Mouse (Mus musculus) olfactory bulb, adult 2 months (tissue): ENCODE data around the gene Nhsl1.

Experiments
- CTCF ChIP-seq: fragments of 200-500 bp; IDR thresholded peaks from 2 replicates; pipeline ENCODE4 v1.5.1; 2012; ENCODE audit warnings: low read depth, mild to moderate bottlenecking, low read length, moderate library complexity; ENCODE audit not compliant: insufficient read depth
- POLR2A ChIP-seq: fragments of 200-500 bp; IDR thresholded peaks from 2 replicates; pipeline ENCODE4 v1.6.1; 2012; ENCODE audit warnings: mild to moderate bottlenecking, low read depth, low read length, moderate library complexity; ENCODE audit not compliant: insufficient read depth

DNA sequence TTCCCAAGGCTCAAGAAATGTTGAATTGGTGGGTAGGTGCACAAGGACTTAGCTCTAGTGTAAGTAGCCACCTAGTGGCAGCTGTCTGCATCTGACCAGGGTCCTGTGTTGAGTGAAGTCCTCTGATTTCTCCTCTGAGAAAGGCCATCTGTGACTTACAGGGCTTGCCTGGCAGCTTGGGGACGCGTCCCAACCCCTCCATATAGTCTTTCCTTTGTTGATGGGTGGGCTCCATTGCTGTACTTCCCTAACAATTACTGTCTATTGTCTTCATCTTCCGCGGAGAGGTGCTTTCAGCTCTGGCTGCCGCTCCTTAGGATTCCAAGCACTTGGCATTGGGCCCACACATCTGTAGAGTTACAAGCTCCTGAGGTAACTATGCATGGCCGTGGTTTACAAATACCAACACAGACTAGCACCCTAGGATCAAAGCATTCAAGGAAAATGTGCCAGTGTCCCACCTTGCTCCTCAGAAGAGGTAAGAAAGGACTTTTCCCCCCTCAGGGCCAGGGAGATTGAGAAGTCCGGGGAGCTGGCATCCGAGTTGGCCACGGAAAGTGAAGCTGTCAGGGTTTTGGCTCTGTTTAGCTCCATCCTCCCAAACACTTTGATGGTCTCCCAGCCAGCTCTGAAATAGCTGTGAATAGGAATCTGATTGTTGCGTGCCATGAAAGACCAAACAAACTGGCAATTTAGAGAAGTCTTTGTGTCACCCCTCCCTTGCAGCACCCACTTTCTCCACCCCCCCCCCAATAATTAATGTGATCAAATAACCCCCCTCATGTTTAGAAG is 70.2 kb downstream of the Nhsl1 start:
- TF ChIP-seq POLR2A (no peak), CTCF (no peak)
